Mouse (Mus musculus) forebrain, embryonic 12.5 days (tissue): ENCODE measurements around the gene Nubp1. TPM values are rescaled to one million over a fixed set of nuclear protein-coding genes. Genes with fewer than 3 reads are reported as not detected.

Source experiments
- ATAC-seq: fragments of 200-750 bp; cut with Nextera tagmentation; 2 replicates; pipeline ENCODE4 v1.8.0; 2017; ENCODE audit warnings: moderate TSS enrichment; ENCODE audit not compliant: low FRiP score
- H3K27ac ChIP-seq: fragments of 300-500 bp; sonication (generic); 2 replicates; pipeline ENCODE4 v1.5.1; 2016; ENCODE audit warnings: mild to moderate bottlenecking
- H3K27me3 ChIP-seq: fragments of 300-500 bp; sonication (generic); 2 replicates; pipeline ENCODE4 v1.6.1; 2016; ENCODE audit warnings: mild to moderate bottlenecking
- H3K36me3 ChIP-seq: fragments of 300-500 bp; sonication (generic); replicated peaks from 2 replicates; pipeline ENCODE4 v1.6.1; 2016; ENCODE audit warnings: mild to moderate bottlenecking
- H3K4me1 ChIP-seq: fragments of 300-500 bp; sonication (generic); 2 replicates; pipeline ENCODE4 v1.6.1; 2016
- H3K4me2 ChIP-seq: fragments of 300-500 bp; sonication (generic); 2 replicates; pipeline ENCODE4 v1.6.1; 2016; ENCODE audit warnings: mild to moderate bottlenecking, moderate library complexity
- H3K4me3 ChIP-seq: fragments of 300-500 bp; sonication (generic); replicated peaks from 2 replicates; pipeline ENCODE4 v1.5.1; 2016; ENCODE audit warnings: mild to moderate bottlenecking
- H3K9ac ChIP-seq: fragments of 300-500 bp; sonication (generic); 2 replicates; pipeline ENCODE4 v1.6.1; 2016; ENCODE audit warnings: mild to moderate bottlenecking
- H3K9me3 ChIP-seq: fragments of 300-500 bp; sonication (generic); 2 replicates; pipeline ENCODE4 v1.6.1; 2016
- WGBS: fragments of 180-500 bp; shearing (Covaris S2); methylation state at CpG from one replicate; pipeline ENCODE4 v1.1.7; 2016; 5-methylcytosine and 5-hydroxymethylcytosine counted together
- polyA plus RNA-seq: library from polyadenylated mRNA; unstranded; fragments of >200 nt; fragmentation: Nextera tagmentation; extraction: Ambion mirVana; gene quantifications from 2 replicates; pipeline ENCODE4 v1.2.1, GENCODE M21; 2016

Nubp1 gene
- polyA plus RNA-seq, 1 experiment from 2014 or later = 57.9 TPM

DNA sequence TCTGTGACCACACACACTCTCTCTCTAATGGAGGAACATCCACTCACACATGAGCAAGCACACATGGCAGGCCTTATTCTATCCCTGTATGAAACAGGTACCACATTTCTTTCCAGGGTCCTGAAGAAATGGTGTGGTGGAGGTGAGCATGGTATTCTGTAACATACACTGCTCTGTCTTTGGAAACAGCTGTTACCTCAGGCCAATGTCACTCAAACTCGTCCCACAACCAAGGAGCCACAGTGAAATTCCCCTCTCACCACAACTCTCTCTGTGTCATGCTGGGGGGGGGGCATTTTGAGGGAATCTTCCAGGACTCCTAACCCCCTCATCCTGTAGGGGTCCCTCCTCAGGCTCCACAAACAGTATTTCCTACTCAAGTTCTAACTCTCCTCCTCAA is 20.2 kb downstream of the Nubp1 start:
- Histone ChIP-seq H3K9me3 (no peaks in the 10 kb centered on the region), H3K4me3 (no peak overlapping the region), H3K9ac (no peak overlapping the region), H3K36me3 (peaks cover 13% of the 10 kb centered on the region), H3K27me3 (no peaks in the 10 kb centered on the region), H3K4me2 (no peak overlapping the region), H3K27ac (no peak overlapping the region), H3K4me1 (no peaks in the 10 kb centered on the region)
- ATAC-seq = no peak
- WGBS = 80% methylated on average over 1 of the region's 1 CpGs

DNA sequence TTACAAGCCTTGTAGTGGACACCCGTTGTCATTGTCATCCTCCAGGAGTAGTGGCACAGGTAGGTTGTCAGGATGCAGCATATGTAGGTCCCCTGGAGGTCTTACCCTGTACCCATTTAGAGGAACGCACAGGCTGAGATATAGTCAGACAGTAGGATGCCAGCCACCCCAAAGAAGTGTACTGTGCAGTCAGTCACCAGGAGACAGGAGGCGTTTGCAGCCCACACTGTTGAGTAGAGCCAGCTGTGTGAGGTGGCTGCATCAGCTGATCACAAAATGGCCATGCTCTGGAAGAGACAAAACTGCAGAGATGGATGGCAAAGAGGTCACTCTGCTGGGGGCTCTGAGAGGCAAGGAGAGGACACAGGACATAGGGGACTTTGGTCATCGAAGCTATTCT is 20.6 kb downstream of the Nubp1 start:
- Histone ChIP-seq H3K27ac (no peak overlapping the region), H3K4me2 (no peak overlapping the region), H3K36me3 (peaks cover 8% of the 10 kb centered on the region), H3K9ac (no peak overlapping the region), H3K9me3 (no peaks in the 10 kb centered on the region), H3K4me3 (no peak overlapping the region), H3K27me3 (no peaks in the 10 kb centered on the region), H3K4me1 (no peaks in the 10 kb centered on the region)
- no peak for ATAC-seq
- 91% methylated on average over 4 of the region's 4 CpGs for WGBS

DNA sequence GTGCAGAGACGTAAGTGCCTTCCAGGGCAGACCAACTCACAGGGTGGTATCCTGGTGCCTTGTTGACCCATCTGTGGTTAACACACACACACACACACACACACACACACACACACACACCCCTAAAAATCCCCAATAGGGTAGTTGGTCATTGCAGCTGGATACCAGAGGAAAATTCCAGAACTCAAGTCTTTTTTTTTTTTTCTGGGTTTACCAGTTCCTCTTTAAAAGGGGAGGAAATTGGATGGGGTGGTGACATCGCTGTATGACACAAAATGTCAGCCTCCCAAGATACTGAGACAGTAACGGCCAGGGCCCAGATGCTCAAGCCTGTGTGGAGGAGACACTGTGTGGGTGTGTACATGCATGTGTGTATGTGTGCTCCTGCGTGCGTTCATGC is 21.6 kb downstream of the Nubp1 start:
- 90% methylated on average over 5 of the region's 5 CpGs for WGBS
- no peak for ATAC-seq
- Histone ChIP-seq H3K27ac (no peak overlapping the region), H3K27me3 (no peaks in the 10 kb centered on the region), H3K4me1 (no peaks in the 10 kb centered on the region), H3K4me2 (no peak overlapping the region), H3K9ac (no peak overlapping the region), H3K36me3 (peaks cover 10% of the 10 kb centered on the region), H3K4me3 (no peak overlapping the region), H3K9me3 (no peaks in the 10 kb centered on the region)

DNA sequence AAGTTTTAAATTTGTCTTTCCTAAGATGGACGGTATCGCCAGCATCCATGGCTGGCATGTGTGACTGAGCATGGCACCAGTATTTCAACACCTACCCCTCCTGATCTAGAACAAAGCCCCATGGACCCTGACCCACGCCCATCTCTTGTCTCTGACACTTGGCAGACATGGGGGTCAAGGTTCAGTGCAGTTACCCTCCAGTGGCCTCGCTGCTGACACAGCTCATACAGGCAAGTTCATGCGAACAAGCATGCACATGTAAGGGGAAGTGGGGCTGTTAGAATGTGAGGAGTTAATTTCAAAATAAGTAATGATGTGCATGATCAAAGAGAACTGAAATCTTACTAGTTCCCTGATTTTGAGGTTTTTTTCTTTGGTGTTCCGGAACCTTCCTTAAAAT is 24.4 kb downstream of the Nubp1 start:
- Histone ChIP-seq H3K27ac (no peak overlapping the region), H3K9ac (no peak overlapping the region), H3K9me3 (no peaks in the 10 kb centered on the region), H3K4me1 (no peaks in the 10 kb centered on the region), H3K4me2 (no peak overlapping the region), H3K4me3 (no peak overlapping the region), H3K36me3 (peaks cover 10% of the 10 kb centered on the region), H3K27me3 (no peaks in the 10 kb centered on the region)
- ATAC-seq = no peak
- WGBS = 92% methylated on average over 6 of the region's 6 CpGs

DNA sequence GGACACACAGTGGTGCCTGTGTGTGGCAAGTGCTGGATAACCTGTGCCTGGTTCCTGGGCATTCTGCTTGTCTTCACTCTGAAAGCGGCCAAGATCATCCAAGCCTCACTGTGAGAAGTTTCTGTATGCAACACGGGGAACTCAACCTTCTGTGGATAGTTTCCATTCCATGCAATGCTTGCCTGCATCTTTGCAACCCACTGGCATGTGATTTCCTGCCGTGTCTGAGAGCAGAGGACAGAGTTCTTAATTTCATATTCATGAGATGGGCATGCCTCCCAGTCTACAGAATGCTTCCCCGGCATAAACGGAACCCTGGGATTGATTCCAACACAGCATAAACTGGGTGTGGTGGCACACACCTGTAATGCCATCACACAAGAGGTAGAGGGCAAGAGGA is 26.3 kb downstream of the Nubp1 start:
- H3K4me3 ChIP-seq = no peak overlapping the region
- H3K4me1 ChIP-seq = no peaks in the 10 kb centered on the region
- H3K4me2 ChIP-seq = no peak overlapping the region
- no peaks in the 10 kb centered on the region for H3K9me3 ChIP-seq
- H3K36me3 ChIP-seq = peaks cover 6% of the 10 kb centered on the region; the same call in 1 of the 2 replicates
- H3K27ac ChIP-seq = no peak overlapping the region
- ATAC-seq = no peak
- 91% methylated on average over 5 of the region's 5 CpGs for WGBS
- H3K27me3 ChIP-seq = no peaks in the 10 kb centered on the region
- H3K9ac ChIP-seq = no peak overlapping the region

DNA sequence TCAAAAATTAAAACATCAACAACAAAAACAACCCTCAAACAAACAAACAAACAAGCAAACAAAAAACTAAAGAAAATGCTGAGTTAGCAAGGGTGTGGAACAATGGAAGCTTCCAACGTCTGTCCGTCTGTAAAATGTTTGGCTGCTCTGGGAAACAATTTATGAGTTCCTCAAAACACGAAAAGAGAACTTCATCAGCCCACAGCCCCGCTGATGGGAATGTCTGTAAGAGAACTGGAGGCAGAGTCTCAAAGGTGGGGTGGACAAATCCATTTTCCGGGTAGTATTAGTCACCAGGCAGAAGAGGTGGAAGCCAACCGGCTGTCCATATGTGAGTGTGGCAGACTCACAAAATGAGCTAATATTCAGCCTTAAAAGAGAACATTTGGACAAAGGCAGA is 29.6 kb downstream of the Nubp1 start:
- H3K9me3 ChIP-seq = no peaks in the 10 kb centered on the region
- H3K4me3 ChIP-seq = no peak overlapping the region
- H3K27ac ChIP-seq = no peak overlapping the region
- H3K36me3 ChIP-seq = peaks cover 6% of the 10 kb centered on the region; the same call in 1 of the 2 replicates
- no peaks in the 10 kb centered on the region for H3K27me3 ChIP-seq
- H3K4me1 ChIP-seq = peaks cover 20% of the 10 kb centered on the region
- ATAC-seq = no peak
- H3K4me2 ChIP-seq = no peak overlapping the region
- H3K9ac ChIP-seq = no peak overlapping the region
- WGBS = 92% methylated on average over 6 of the region's 6 CpGs

DNA sequence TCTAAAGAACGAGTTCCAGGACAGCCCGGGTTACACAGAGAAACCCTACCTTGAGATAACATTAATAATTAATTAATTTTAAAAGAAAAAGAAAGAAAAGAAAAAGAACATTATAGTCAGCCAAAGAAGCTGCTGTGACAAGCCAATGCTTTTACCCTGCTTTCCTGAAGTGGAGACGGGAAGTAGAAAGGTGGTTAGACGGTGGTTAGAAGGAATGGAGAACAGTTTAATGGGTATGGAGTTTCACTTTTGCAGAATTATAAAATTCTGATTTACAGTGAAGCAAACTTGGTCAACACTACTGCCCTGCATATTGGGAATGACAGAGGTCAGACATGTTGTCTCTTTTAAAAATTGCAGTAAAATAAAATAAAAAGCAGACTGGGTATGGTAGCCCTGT is 30.0 kb downstream of the Nubp1 start:
- ATAC-seq = no peak
- WGBS = 92% methylated on average over 4 of the region's 4 CpGs
- Histone ChIP-seq H3K4me1 (peaks cover 25% of the 10 kb centered on the region), H3K9me3 (no peaks in the 10 kb centered on the region), H3K4me3 (no peak overlapping the region), H3K27ac (no peak overlapping the region), H3K9ac (no peak overlapping the region), H3K27me3 (no peaks in the 10 kb centered on the region), H3K4me2 (no peak overlapping the region), H3K36me3 (peaks cover 6% of the 10 kb centered on the region; the same call in 1 of the 2 replicates)

DNA sequence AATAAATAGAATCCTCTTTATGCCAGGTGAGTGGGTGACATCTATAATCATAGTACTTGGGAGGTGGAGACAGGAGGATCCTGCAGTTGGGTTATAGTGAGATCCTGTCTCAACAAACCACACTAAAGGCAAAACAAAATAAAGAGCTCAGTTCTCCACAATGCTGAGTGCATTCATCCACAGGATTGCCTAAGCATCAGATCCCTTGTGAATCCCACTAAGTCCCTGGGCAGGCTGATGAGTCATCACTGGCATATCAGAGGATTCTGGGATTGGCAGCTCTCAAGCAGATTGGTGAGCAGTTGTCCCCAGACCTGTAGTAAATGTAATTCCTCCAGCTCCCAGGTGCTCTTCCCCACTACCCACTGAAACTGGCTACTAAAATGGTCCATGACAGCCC is 32.0 kb downstream of the Nubp1 start:
- ATAC-seq = no peak
- Histone ChIP-seq H3K27ac (no peak overlapping the region), H3K4me3 (no peak overlapping the region), H3K4me1 (peaks cover 33% of the 10 kb centered on the region), H3K36me3 (no peaks in the 10 kb centered on the region), H3K9ac (no peak overlapping the region), H3K9me3 (no peaks in the 10 kb centered on the region), H3K27me3 (no peaks in the 10 kb centered on the region), H3K4me2 (no peak overlapping the region)

DNA sequence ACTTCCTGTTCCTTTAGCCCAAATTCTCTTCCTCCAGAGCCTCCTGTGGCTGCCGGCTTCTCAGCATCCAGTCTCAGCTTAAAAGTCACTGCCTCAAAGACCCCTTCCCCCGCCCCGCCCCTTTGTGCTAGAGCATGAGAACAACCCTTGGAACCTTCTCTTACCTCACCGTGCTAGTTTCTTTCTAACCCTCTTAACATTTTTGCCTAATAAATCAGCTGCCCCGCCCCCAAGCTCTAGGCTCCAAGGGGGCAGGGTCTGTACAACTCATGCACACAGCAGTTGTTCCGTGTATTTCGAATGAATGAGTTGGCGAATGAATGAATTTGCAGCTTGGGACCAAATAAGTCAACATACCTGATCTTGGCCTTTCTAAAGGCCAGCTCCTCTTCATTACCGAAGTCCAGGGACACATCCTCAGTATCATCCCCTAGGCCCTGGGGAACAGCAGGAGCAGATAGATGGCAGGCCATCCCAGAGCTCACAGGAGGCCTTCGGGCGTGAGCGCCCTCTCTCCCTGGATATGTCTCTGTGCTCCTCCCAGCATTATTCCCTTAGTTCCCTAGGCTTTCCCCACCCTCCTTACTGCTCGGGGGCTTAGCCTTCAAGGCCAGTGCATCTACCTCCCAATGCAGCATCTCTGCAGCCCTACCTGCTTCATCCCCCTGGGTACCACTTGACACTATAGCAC is 35.0 kb downstream of the Nubp1 start:
- peak overlapping the region; percentile 84 for H3K27ac ChIP-seq
- 12% methylated on average over 13 of the region's 13 CpGs for WGBS

DNA sequence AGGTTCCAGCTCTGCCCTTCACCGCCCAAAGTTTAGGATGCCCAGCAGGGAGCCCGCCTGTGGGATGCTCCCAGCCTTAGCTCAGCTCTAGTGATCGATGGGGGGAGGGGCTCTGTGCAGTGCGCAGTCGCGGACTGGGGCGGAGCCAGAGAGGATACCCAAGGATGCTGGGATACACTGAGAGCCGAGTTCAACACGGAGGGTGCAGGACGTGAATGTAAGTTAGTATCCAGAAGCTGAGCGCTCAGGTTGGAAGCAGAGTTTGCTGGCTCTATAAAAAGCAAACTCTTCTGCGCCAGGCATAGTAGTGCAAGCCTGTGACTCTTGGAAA is 35.5 kb downstream of the Nubp1 start, which contains the start of gene Tvp23a:
Gene Tvp23a (minus strand): TSS at position 99 of the 331 bp plus-strand sequence.
- H3K4me3 ChIP-seq = peak within 1 kb of the TSS; percentile 53
- no peaks in the 10 kb centered on the region for H3K9me3 ChIP-seq
- H3K9ac ChIP-seq = peak within 1 kb of the TSS; percentile 70
- peak within 1 kb of the TSS; percentile 80 for H3K4me2 ChIP-seq
- WGBS = under 1% methylated on average over 12 of the region's 12 CpGs
- peak; percentile 99 for ATAC-seq
- peaks cover 33% of the 10 kb centered on the region for H3K4me1 ChIP-seq
- H3K27me3 ChIP-seq = no peaks in the 10 kb centered on the region
- no peaks in the 10 kb centered on the region for H3K36me3 ChIP-seq
- H3K27ac ChIP-seq = peak within 1 kb of the TSS; percentile 84

More for the DNA sequence above, 35.0 kb downstream of the Nubp1 start:
- peak; percentile 83 for ATAC-seq
- H3K36me3 ChIP-seq = no peaks in the 10 kb centered on the region
- H3K9ac ChIP-seq = peak overlapping the region; percentile 70
- H3K9me3 ChIP-seq = no peaks in the 10 kb centered on the region
- H3K4me2 ChIP-seq = peak overlapping the region; percentile 80
- no peaks in the 10 kb centered on the region for H3K27me3 ChIP-seq
- H3K4me3 ChIP-seq = peak overlapping the region; percentile 53
- H3K4me1 ChIP-seq = peaks cover 33% of the 10 kb centered on the region

DNA sequence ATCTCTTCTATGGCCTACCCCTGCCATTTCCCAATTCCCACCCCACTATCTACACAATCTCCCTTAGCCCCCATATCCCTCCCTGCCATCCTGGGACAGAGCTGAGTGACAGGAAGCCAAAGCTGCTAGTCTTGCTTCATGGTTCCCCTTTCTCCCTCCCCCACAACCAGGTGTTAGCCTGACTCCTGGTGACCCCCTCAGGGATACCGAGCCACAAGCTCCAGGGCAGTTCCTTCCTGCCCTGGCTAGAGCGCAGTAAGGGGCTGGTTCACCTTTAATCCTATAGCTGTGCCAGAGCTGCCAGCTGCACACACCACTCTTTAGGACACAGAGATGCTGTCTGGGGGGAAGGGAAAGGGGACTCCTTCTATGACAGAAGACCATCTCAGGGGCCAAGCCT is 36.0 kb downstream of the Nubp1 start:
- no peaks in the 10 kb centered on the region for H3K9me3 ChIP-seq
- no peaks in the 10 kb centered on the region for H3K36me3 ChIP-seq
- peak overlapping the region; percentile 53 for H3K4me3 ChIP-seq
- peak overlapping the region; percentile 80 for H3K4me2 ChIP-seq
- peak overlapping the region; percentile 84; the same call in 1 of the 2 replicates for H3K27ac ChIP-seq
- ATAC-seq = peak; percentile 10; the same call in 1 of the 2 replicates
- H3K9ac ChIP-seq = peak overlapping the region; percentile 70; the same call in 1 of the 2 replicates
- no peaks in the 10 kb centered on the region for H3K27me3 ChIP-seq
- peaks cover 33% of the 10 kb centered on the region for H3K4me1 ChIP-seq
- WGBS = 75% methylated on average over 2 of the region's 2 CpGs

DNA sequence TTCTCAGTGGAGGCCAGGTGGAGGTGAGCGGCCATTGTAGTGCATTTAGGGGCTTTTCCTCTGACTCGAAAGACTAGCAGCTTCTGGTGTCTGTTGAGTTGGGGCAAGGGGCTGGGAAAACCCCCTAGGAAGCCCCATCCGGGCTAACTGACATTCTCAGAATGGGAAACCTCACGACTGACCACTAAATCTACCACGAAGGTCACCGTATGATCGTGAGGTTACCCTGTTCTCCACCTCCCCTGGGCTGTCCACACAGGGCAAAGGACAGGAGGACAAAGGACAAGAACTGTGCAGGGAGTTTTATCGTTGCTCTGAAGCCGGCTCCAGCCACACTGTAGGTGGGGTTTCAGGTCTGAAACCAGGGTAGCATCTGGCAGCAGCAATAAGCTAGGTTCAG is 37.2 kb downstream of the Nubp1 start:
- no peak overlapping the region for H3K27ac ChIP-seq
- ATAC-seq = no peak
- 88% methylated on average over 9 of the region's 9 CpGs for WGBS

DNA sequence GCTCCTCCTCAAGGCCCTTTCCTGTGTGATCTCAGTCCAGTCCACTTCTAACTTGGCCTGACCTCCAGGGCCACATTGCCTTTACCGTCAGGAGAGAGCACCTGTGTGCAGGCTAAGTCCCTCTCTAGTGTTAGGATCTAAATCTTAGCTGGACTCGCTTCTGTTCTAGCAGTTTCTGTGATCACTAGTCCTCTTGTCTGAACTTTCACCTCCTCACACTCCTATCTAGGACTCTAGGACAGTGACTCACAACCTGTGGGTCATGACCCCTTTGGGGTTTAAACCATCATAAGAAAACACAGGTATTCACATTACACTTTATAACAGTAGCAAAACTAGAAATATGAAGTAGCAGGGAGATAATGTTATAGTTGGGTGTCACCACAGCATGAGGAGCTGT is 40.2 kb downstream of the Nubp1 start:
- ATAC-seq = no peak
- WGBS = 98% methylated on average over 2 of the region's 2 CpGs
- H3K9me3 ChIP-seq = no peaks in the 10 kb centered on the region

More for the DNA sequence above, 37.2 kb downstream of the Nubp1 start:
- H3K4me2 ChIP-seq = no peak overlapping the region
- peaks cover 30% of the 10 kb centered on the region for H3K4me1 ChIP-seq
- no peaks in the 10 kb centered on the region for H3K36me3 ChIP-seq
- H3K9ac ChIP-seq = no peak overlapping the region
- H3K27me3 ChIP-seq = no peaks in the 10 kb centered on the region
- H3K9me3 ChIP-seq = no peaks in the 10 kb centered on the region
- no peak overlapping the region for H3K4me3 ChIP-seq

More for the DNA sequence above, 40.2 kb downstream of the Nubp1 start:
- Histone ChIP-seq H3K4me1 (peaks cover 7% of the 10 kb centered on the region), H3K27ac (no peak overlapping the region), H3K4me2 (no peak overlapping the region), H3K27me3 (no peaks in the 10 kb centered on the region), H3K4me3 (no peak overlapping the region), H3K9ac (no peak overlapping the region), H3K36me3 (no peaks in the 10 kb centered on the region)
